Mouse (Mus musculus): Measurements from ENCODE around the gene Esrrg. TPM values are rescaled to one million over a fixed set of nuclear protein-coding genes. Genes with fewer than 3 reads are reported as not detected.

Gene Esrrg
- polyA plus RNA-seq, 1 experiment, result 1.0 TPM

GRCm38 (mm10) chr1:187770234-187770633, 161.6 kb downstream of the Esrrg start:
- Histone ChIP-seq H3K36me3 (ENCODE audit: control insufficient read depth, insufficient read depth, low read length) (no peaks in the 10 kb centered on the region), H3K27me3 (ENCODE audit: control insufficient read depth, insufficient read depth, low read length) (no peaks in the 10 kb centered on the region), H3K4me1 (replicated peaks; ENCODE audit: control insufficient read depth, insufficient read depth, low read length) (no peaks in the 10 kb centered on the region), H3K4me3 (ENCODE audit: control insufficient read depth, insufficient read depth, low read length) (no peak overlapping the region), H3K27ac (ENCODE audit: control insufficient read depth, insufficient read depth, low read length) (no peak overlapping the region)
- 85% methylated on average over 3 of the region's 3 CpGs for WGBS
- TF ChIP-seq POLR2A (IDR thresholded peaks at IDR 0.05; ENCODE audit: control insufficient read depth, extremely low read depth, insufficient read depth, low read length, poor library complexity), result no peak
- no peak for TF ChIP-seq CTCF (IDR thresholded peaks at IDR 0.05; ENCODE audit: borderline replicate concordance, control insufficient read depth, extremely low read depth, insufficient read depth, low read length, poor library complexity)
- no peak for DNase-seq

GRCm38 (mm10) chr1:187771067-187771466, 162.5 kb downstream of the Esrrg start:
- WGBS, result 87% methylated on average over 4 of the region's 4 CpGs

GRCm38 (mm10) chr1:187779589-187780178, 171.1 kb downstream of the Esrrg start:
- Histone ChIP-seq H3K4me1 (replicated peaks; ENCODE audit: control insufficient read depth, insufficient read depth, low read length) (no peaks in the 10 kb centered on the region), H3K27ac (ENCODE audit: control insufficient read depth, insufficient read depth, low read length) (no peak overlapping the region), H3K36me3 (ENCODE audit: control insufficient read depth, insufficient read depth, low read length) (no peaks in the 10 kb centered on the region), H3K27me3 (ENCODE audit: control insufficient read depth, insufficient read depth, low read length) (no peaks in the 10 kb centered on the region), H3K4me3 (ENCODE audit: control insufficient read depth, insufficient read depth, low read length) (no peak overlapping the region)
- no peak for TF ChIP-seq CTCF (IDR thresholded peaks at IDR 0.05; ENCODE audit: borderline replicate concordance, control insufficient read depth, extremely low read depth, insufficient read depth, low read length, poor library complexity)
- no peak for TF ChIP-seq POLR2A (IDR thresholded peaks at IDR 0.05; ENCODE audit: control insufficient read depth, extremely low read depth, insufficient read depth, low read length, poor library complexity)
- WGBS, result 89% methylated on average over 10 of the region's 10 CpGs
- DNase-seq, result no peak

More at GRCm38 (mm10) chr1:187771067-187771466, 162.5 kb downstream of the Esrrg start:
- Histone ChIP-seq H3K27ac (ENCODE audit: control insufficient read depth, insufficient read depth, low read length) (no peak overlapping the region), H3K4me1 (replicated peaks; ENCODE audit: control insufficient read depth, insufficient read depth, low read length) (no peaks in the 10 kb centered on the region), H3K4me3 (ENCODE audit: control insufficient read depth, insufficient read depth, low read length) (no peak overlapping the region), H3K36me3 (ENCODE audit: control insufficient read depth, insufficient read depth, low read length) (no peaks in the 10 kb centered on the region), H3K27me3 (ENCODE audit: control insufficient read depth, insufficient read depth, low read length) (no peaks in the 10 kb centered on the region)
- DNase-seq, result no peak
- no peak for TF ChIP-seq POLR2A (IDR thresholded peaks at IDR 0.05; ENCODE audit: control insufficient read depth, extremely low read depth, insufficient read depth, low read length, poor library complexity)
- no peak for TF ChIP-seq CTCF (IDR thresholded peaks at IDR 0.05; ENCODE audit: borderline replicate concordance, control insufficient read depth, extremely low read depth, insufficient read depth, low read length, poor library complexity)

DNA sequence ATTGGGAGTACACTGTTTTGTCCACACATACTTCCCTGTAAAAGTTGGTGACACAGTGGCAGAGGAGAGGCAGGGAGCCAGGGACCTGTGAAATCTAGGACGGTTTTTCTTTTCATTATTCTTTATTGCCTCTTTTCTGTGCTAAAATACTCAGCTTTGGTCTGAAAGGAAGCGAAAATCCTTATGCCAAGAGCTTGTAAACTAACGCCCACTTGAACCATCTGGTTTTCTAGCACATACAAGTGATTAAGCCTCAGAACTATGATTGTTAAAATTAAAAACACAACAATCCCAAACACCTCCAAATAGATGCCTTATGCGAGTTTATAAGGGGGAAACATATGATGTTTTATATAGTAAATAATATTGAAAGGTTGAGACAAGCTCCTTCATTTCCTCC, 176.6 kb downstream of the Esrrg start:
- no peak overlapping the region for H3K4me3 ChIP-seq (ENCODE audit: control insufficient read depth, insufficient read depth, low read length)
- no peak for DNase-seq
- no peaks in the 10 kb centered on the region for H3K36me3 ChIP-seq (ENCODE audit: control insufficient read depth, insufficient read depth, low read length)
- no peaks in the 10 kb centered on the region for H3K4me1 ChIP-seq (replicated peaks; ENCODE audit: control insufficient read depth, insufficient read depth, low read length)
- TF ChIP-seq POLR2A (IDR thresholded peaks at IDR 0.05; ENCODE audit: control insufficient read depth, extremely low read depth, insufficient read depth, low read length, poor library complexity), result no peak
- TF ChIP-seq CTCF (IDR thresholded peaks at IDR 0.05; ENCODE audit: borderline replicate concordance, control insufficient read depth, extremely low read depth, insufficient read depth, low read length, poor library complexity), result no peak
- WGBS, result 88% methylated on average over 4 of the region's 4 CpGs
- H3K27ac ChIP-seq (ENCODE audit: control insufficient read depth, insufficient read depth, low read length), result no peak overlapping the region
- H3K27me3 ChIP-seq (ENCODE audit: control insufficient read depth, insufficient read depth, low read length), result no peaks in the 10 kb centered on the region

DNA sequence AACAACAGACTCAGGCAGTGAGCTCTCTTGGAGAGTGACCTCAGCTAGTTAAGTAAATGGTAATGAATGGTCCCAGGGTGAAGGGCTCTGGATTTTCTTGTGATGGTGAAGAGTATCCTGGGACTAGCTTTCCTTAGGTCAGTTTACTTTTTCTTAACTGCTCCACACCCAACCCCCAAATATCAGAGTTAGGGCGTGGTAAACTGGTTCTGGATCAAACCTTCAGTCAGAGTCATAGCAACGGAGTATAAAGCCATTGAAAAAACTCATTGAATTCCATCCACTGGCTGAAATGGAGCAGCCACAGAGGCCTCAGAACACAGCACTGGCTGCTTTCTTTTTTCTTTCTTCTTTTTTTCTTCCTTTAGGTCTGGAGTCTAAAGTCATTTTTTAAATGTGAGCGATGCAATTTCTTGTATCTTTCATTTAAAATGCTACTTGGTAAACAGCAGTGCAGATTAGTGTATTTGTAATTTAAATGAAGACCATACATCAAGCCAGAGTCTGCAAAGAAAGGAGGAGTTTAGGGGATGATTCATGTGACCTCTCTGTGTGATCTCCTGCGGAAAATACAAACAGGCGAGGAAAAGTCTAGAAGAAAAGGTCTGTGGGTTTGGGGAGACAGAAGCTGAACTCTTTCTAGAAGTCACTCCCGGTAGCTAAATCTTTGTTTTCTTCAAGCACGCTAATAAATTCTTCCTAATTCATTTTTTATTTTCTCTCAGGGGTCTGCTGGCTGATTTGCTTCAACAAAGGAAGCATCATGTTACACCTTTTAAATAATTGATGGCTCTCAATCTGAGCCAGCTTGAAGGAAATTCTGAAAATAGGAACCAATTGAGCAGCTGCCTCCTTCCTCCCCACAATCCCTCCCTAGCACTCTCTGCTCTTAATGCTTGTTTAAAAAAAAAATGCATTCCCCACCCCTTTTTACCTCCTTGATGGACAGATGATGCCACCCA, 178.7 kb downstream of the Esrrg start:
- no peak for DNase-seq
- TF ChIP-seq POLR2A (IDR thresholded peaks at IDR 0.05; ENCODE audit: control insufficient read depth, extremely low read depth, insufficient read depth, low read length, poor library complexity) (no peak), CTCF (IDR thresholded peaks at IDR 0.05; ENCODE audit: borderline replicate concordance, control insufficient read depth, extremely low read depth, insufficient read depth, low read length, poor library complexity) (no peak)
- Histone ChIP-seq H3K27ac (ENCODE audit: control insufficient read depth, insufficient read depth, low read length) (no peak overlapping the region), H3K4me3 (ENCODE audit: control insufficient read depth, insufficient read depth, low read length) (no peak overlapping the region), H3K4me1 (replicated peaks; ENCODE audit: control insufficient read depth, insufficient read depth, low read length) (no peaks in the 10 kb centered on the region), H3K27me3 (ENCODE audit: control insufficient read depth, insufficient read depth, low read length) (no peaks in the 10 kb centered on the region), H3K36me3 (ENCODE audit: control insufficient read depth, insufficient read depth, low read length) (no peaks in the 10 kb centered on the region)
- WGBS, result 71% methylated on average over 7 of the region's 7 CpGs

- Histone ChIP-seq H3K27me3 (ENCODE audit: control insufficient read depth, insufficient read depth, low read length) (no peaks in the 10 kb centered on the region), H3K27ac (ENCODE audit: control insufficient read depth, insufficient read depth, low read length) (no peak overlapping the region), H3K36me3 (ENCODE audit: control insufficient read depth, insufficient read depth, low read length) (no peaks in the 10 kb centered on the region), H3K4me1 (replicated peaks; ENCODE audit: control insufficient read depth, insufficient read depth, low read length) (no peaks in the 10 kb centered on the region), H3K4me3 (ENCODE audit: control insufficient read depth, insufficient read depth, low read length) (no peak overlapping the region)
- 88% methylated on average over 5 of the region's 5 CpGs for WGBS
- TF ChIP-seq POLR2A (IDR thresholded peaks at IDR 0.05; ENCODE audit: control insufficient read depth, extremely low read depth, insufficient read depth, low read length, poor library complexity) (no peak), CTCF (IDR thresholded peaks at IDR 0.05; ENCODE audit: borderline replicate concordance, control insufficient read depth, extremely low read depth, insufficient read depth, low read length, poor library complexity) (no peak)
- no peak for DNase-seq
Measured at GRCm38 (mm10) chr1:187794240-187794930, 185.8 kb downstream of the Esrrg start.
